Mouse (Mus musculus) cerebellum, postnatal 10 days (tissue): Measurements from ENCODE around the gene Spag6l.
A peak's percentile ranks its signal among the peaks of the same experiment; 100 is the strongest.
"Not testable (repeated sequence)": the region's sequence is repeated elsewhere in the genome, so short reads cannot be mapped to it uniquely, and the experiment has no call there.

Source experiments
- DNase-seq, 2 experiments: peaks; one replicate each; pipeline ENCODE4 v3.0.0; 2021; ENCODE audit warnings: mixed read lengths in 2 of 2

Spag6l gene

DNA sequence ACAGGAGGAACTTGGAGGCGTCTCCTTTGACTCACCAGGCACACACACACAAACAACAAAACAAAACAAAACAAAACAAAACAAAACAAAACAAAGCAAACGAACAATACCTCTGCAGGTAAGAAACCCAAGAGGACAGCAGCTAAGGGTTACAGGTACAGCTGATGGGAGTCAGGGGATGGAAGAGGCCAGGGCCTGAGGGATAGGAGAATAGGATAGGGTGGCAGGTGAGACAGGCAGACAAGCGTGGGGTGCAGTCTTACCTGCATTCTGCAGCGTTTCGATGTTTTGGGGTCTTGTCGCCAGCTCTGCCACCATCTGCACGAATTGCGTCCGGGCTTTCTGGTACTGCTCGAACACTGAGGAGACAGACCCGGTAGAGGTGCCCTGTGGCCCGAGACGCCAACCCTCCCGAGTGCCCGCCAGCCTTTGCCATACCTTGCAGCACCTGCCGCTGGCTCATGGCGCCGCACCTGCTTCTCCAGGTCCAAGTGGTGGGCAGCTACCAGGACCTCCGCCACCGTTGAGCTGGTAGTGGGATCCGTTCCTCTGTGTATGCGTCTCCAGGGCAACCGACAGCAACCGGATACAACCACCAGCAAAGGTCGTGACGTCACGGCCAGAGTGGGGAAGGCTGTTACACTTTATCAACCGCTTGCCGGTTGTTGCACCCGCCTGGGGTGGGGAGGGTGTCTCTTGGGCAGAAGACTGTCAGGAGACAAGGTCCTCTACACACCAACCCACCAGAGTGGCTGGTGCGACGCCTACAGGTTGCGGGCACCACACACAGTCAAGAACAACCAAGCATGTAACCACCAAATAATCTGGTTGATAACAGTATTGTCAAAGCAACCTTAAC is at the start of gene Spag6l:
TSS of gene Spag6l (minus strand) at position 700 of the 859 bp plus-strand sequence.
- peak; percentile 64 to 68 for DNase-seq

DNA sequence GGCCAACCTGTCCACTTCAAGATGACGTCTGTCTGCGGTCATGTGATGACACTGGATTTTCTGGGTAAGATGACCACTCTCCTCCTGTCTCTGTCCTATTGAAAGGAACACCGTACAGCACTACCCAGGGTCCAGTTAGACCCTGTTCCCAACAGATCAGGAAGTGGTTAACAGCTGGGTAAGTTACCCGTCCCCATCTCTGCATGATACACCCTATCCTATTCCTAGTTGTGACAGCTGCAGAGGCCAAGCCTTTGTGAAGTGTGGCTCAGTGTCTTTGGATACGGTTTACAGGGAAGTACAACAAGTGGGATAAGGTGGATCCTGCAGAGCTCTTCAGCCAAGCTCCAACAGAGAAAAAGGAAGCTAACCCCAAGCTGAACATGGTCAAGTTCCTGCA is 49.8 kb upstream of the Spag6l start:
- no peak for DNase-seq

DNA sequence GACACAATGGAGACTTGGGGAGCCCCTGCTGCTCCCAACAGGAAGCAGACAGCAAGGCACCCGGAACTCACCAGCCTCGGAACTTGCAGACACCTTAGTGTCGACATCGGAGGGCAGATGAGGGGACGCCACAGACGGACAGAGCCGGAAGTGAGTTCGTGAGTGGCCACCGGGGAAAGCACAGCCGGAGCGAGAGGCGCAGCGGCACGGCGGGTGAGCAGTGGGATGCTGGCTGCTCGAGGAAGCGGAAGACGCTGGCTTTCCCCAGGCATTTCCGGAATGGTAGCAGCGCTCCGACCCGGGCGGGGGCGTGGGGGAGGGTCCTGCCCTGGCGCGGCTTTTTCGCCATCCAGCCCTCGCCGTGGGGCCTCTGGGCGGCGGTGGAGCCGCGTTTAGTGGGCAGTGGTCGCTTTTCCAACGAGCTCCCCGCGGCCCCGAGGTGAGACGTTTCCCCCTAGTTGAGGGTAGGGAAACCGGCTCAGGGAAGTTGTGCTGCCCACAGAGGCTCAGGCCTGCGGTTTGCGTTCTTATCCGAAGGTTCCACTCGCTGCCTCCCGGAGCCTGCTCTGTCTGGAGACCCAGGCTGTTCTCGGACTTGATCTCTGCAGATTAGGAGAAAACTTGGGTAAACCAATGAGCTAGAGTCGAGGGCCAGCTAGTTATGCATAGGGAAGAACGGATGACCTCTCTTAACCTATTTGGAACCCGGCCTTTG is 41.5 kb upstream of the Spag6l start, which contains the start of the genes Top3b and Vpreb1:
TSS of gene Top3b (plus strand) at position 120 of the 715 bp plus-strand sequence.
TSS of gene Vpreb1 (minus strand) at position 227 of the 715 bp plus-strand sequence.
- peak; percentile 89 to 92 for DNase-seq

DNA sequence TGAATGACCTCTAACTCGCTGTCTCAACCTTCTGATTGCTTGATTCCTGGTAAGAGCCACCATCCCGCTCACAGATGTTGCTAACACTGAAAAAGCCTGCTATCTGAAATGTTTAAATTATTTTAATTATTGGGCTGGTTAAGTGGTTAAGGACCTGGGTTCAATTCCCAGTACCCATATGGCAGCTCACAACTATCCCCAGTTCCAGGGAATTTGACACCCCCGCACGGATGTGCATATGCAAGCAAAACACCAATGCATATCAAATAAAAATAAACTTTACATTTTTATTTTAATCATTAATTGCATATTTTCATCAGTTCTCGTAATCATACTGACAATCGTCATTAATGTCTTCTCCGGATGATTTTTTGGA is 41.0 kb upstream of the Spag6l start:
- no peak for DNase-seq

DNA sequence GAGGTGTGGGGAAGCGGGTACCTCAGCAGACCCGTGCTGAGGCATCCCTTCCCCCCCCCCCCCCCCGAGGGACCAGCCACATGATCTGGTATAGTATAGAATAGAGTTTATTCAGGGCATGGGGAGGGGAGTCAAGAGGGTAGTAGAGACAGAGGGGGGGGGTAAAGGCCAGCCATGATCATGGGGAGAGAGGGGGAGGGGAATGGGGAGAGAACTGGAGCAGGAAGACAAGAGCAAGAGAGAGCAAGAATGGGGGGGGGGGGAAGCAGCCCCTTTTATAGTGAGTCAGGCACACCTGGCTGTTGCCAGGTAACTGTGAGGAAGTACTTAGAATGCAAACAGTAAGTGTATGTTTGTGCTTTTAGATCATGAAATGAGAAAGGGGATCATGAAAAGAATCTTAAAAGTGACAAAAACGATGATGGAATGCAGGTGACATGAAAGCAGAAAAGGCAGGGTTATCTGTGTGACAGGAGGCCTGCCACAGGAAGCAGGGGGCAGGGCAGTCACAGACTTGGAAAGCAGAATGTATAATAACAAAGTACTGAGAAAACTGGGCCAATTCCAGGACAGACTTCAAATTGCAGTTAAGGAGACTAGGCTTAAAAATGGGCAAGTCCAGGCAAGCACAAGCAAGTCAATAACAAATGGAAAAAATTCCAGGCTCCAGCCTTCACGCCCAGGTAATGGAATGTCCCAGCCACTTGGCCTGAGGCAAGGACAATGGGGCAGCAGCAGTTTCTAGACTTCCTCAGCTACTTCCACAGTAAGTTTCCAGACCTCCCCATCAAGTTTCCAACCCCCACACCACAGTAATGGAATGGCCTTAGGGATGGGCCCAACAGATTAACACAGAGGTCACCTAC is 36.7 kb upstream of the Spag6l start:
- DNase-seq: no peak

DNA sequence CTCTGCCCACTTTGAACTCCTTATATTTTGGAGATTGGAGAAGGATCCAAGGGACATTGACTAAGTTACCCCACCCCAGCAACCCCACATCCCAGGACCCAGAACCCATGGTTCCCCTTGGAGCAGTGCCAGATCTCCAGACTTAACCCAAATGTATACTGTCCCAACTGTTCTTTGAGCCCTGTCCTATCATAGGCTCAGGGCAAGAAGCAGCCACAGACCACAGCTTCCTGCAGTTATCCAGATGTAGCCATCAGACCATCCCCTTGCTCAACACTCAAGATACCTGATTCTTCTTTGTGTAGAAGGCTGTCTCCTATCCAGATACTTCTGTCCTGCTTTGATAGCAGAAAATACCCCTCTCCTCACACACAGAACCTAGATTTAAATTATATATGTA is 36.0 kb upstream of the Spag6l start:
- no peak for DNase-seq

DNA sequence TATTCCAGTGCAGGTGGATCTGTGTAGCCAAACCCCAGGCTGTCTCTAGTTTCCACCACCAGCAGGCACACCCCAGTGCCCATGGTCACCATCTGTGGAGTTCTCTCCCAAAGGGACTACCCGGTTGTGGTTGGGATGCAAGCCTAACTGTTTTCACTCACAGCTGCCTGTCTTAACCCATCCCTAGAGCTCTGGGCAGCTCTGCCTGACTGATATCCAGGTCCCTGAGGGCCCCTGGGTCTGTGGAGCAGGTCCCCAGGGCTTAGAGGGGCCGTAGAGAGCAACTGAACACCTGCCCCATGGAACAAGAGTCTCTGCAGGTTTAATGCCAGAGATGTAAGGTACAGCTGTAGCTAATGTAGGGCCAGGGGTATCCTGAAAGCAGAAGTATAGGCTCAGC is 34.7 kb upstream of the Spag6l start, which contains the start of gene Igll1:
TSS of gene Igll1 (minus strand) at position 8 of the 400 bp plus-strand sequence.
- no peak for DNase-seq

DNA sequence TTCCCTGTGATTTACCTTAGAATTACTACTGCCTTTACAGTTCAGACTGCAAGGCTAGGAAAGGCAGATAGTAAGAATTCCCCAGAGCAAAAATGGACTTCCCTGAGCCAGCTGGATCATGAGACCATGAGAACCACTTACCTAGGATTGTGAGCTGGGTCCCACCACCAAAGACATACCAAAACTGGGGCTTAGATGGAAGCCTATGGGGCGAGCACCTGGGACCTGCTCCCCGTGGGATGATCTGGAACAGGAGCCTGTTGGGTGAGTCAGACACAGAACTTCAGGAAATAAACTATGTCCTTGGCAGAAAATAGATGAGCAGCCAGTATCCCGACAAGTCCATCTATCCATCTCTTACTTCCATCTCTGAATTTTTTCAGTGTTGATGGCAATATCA is 33.0 kb upstream of the Spag6l start:
- DNase-seq: no peak

DNA sequence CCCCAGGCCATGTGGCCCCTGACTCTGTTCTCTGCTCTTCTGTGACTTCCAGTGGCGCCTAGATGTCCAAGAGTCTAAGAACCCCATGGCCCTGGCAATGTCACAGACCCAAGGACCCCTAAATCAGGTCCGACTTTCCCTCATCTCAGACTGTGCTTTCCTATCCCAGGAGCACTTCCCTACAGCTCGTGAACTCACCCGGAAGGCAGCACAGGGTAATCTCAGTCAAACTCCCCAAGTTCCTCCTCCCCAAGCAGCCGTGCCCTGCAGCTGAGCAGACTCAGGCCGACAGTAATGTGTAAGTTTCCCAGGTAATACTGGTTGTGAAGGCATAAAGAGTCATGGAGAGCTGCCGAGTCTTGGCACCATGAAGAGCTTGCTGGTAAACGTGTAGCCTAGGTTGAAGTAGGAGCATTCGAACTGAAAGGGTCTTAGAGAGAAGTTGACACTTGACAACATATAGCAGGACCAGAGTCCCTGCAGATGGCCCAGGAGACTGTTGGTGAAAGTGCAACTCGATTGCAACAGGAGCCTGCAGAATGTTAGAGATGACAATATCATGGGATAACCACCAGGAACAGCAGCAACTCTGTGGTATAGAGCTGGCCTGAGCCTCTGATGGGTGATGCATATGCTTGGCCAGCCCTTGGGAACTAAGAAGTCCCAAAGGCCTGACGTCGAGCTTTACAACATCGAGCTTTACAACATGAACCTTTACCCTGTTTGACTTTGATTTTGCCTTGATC is 27.6 kb upstream of the Spag6l start:
- DNase-seq: no peak

DNA sequence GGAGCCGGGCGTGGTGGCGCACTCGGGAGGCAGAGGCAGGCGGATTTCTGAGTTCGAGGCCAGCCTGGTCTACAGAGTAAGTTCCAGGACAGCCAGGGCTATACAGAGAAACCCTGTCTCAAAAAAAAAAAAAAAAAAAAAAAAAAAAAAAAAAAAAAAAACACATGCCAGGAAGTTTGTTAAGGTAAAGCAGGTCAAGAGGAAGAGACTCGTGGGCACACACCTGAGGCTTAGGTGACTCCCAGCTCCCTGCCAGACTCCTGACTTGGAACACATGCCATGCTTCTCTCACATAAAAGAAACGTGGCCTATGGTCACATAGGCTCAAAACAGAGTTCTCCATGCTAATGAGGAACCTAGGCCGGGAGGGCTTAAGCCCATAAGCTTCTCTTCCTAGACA is 26.8 kb upstream of the Spag6l start:
- not testable (repeated sequence) for DNase-seq

DNA sequence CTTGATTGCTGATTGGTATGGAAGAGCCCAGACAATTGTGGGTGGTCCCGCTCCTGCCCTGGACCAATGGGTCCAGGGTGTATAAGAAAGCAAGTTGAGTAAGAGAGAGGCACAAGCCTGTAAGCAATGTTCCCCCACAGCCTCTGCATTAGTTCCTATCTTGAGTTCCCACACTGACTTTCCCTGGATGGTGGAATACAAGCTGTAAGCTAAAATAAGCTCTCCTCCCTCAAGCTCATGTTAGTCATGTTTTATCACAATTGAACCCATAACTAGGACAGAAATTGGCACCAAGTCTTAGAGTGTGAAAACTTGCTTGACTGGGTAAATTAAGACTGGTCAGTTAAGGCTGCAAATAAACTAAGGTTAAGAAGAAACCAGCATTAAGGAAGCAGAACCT is 26.3 kb upstream of the Spag6l start:
- DNase-seq: no peak

DNA sequence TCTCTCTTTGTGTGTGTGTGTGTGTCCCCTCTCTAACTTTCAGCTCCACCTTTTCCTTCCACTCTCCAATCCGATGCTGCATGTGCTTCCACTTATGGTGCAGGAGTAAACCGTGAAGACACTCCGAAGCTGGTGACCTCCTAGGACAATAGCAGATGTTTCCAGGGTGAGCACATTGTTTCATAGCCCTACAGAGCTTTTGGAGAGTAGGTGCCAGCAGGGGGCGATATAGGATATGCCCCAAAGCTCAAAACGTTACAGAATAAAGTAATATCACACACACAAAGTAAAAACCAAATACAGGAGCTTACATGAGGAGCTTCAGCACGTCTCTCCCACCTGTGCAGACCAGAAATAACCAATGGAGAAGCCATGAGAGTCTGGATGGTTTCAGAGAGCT is 25.6 kb upstream of the Spag6l start:
- peak; percentile 27 to 31 for DNase-seq

DNA sequence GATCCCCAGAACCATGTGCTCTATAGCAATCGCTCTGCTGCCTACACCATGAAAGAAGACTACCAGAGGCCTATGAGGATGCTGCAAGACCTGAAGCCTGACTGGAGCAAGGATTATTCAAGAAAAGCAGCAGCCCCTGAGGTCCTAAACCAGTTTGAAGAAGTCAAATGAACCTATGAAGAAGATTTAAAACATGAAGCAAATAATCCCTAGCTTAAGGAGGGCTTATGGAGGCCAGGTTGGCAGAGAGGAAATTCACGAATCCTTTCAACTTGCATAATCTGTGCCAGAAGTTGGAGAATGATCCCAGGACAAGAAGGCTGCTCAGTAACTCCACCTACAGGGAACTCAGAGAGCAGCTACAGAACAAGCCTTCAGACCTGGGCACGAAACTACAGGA is 23.2 kb upstream of the Spag6l start:
- no peak for DNase-seq

DNA sequence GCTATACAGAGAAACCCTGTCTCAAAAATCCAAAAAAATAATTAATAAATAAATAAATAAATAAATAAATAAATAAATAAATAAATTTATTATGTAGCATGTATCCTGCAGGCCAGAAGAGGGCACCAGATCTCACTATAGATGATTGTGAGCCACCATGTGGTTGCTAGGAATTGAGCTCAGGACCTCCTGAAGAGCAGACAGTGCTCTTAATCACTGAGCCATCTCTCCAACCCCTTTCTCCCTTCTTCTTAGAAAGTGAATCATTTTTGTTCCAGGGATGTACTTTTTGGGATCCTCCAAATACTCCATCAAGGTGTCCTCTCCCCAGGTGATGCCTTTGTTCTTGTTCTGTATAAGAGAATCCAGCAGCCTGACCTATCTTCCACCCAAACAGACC is 19.9 kb upstream of the Spag6l start:
- DNase-seq: no peak

DNA sequence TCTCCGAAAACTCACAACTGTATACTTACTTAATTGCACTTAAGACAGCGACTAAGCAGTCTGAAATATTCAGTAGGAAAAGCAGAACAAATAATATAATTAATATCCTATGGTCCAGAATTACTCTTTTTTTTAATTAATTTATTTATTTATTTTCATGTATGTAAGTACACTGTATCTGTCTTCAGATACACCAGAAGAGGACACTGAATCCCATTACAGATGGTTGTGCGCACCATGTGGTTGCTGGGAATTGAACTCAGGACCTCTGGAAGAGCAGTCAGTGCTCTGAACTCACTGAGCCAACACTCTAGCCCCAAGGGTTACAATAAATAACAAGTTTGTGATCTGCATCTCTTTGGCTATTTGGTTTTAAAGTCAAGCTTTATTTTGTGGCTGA is 415 bp upstream of the Spag6l start:
- no peak for DNase-seq

DNA sequence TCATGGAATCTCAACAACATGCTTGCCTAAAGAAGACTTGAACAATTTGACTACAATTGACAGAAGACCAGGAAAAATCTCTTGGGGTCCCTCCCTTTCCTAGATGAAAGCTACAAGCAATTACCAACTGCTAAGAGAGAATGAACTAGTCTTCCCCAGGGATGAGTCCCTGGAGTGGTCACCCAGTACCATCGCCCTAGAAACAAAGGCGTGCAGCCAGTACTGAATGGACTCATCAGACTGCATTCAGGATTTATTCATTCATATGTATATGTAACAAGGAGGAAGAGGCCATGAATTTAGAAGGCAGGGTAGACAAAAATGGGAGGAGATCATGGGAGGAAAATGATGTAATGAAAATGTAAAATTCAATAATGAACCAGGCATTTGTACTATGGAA is 3.0 kb downstream of the Spag6l start:
- DNase-seq: no peak

DNA sequence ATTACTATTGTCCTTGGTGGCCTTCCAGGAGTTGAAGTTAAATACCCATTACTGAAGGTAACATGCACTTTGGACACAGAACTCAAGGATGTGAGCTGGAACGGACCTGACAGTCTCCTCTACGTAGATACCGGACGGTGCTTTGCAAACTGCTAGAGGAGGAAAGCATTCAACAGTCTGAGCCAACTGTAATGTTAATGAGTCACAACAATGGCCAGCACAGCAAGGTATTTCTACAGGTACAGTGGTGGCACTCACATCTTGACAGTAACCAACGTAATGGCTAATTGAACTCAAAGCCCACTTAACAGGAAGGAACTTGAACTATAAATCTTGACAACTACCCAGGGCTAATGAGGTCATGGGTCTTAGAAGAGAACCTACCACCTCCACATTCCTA is 3.8 kb downstream of the Spag6l start:
- DNase-seq: no peak

DNA sequence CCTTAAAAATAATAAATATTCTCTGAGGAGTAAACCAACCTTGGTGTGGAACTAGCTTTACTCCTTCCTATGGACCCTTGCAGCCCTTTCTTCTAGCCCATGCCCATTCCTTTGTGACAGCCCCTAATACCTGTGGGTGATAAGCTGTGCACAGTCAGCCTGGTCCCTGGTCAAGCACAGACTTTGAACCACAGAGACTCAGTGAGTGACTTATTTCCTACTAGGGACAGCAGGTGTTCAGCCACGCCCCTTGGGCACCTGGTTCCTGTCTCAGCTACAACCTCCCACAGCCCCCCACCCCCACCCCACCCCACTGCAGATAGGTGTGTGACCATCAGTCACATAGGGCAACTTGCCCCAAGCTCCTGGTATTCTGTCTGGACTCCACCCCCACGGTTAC is 22.9 kb downstream of the Spag6l start:
- no peak for DNase-seq
